Mouse (Mus musculus) urinary bladder, postnatal 25 days (tissue): ENCODE results near the gene Etv6.

Experiments used
- DNase-seq: peaks from one replicate; pipeline ENCODE4 v3.0.0; 2022; ENCODE audit warnings: low spot score

Etv6 gene

DNA sequence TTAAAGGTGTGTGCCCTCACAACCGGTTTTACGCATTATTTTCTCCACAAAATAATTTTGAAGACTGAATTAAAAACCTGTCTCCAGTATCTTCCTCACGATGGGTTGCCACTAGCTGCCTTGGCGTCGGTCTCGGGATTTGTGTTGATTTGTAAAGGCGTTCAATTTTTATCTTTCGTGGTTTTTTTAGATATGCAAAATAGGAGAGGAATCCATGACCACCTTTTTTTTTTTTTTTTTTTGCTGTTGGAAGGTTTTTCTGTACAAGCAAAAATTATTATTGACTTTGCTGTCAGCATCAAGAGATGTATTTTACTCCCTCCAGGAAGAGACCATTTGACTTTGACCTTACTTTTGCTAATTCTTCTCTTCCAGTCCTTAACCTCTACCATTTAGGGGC is 77.3 kb downstream of the Etv6 start:
- DNase-seq: no peak

DNA sequence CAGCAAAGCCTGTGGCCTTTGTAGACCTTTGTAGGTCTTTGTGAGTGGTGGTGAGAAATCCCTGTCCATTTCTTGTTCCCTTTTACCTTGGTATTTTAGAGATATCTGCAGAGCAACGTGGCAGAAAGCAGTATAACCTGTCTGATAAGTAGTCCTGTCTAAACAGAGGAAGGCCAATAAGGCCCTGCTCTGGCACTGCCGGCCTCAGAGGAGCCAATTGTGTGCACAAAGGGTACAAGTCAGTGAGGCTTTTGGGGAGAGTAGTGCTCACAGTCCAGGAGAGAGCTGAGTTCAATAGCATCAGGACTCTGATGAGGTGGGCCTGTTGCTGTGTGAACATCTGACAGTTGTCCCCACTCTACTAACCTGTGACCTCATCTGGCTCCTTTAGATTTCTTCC is 77.7 kb downstream of the Etv6 start:
- DNase-seq: no peak

DNA sequence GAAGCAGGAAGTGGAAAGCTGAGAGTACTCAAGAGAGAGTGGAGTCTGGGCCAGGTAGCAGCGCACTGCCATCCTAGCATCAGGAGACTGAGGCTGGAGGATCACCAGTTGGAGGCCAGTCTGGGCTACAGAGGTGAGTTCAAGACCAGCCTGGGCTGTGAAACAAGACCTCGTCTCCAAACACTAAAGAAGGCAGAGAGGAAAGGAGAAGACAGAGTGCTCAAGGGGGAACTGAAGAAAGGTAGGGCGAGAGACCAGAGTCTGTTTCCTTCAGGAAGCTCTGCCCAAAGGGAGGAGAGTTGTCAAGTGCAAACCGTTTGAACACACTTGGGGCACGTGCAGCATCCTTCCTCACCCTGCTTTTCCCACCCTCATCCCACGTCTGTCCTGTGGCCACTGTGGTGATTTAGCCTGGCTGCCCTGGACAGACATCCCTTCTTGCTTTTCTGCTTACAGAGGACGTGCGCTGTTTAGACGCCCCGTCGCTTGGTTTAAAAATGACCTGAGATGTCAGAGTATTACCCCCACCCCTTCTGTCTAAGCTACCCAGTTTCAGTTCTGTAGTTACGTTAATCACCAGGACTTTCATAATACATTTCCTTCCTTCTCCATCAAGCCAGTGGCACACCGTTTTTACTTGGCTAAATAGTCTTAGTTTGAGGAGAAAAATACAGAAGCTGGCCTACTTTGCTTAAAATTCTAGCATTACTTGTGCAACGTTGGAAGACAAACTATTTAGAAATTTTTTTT is 79.9 kb downstream of the Etv6 start:
- no peak for DNase-seq

- DNase-seq: no peak
These were observed 82.0 kb downstream of the Etv6 start for GRCm38 (mm10) chr6:134117380-134117938.

GRCm38 (mm10) chr6:134118506-134118905 is 83.0 kb downstream of the Etv6 start:
- no peak for DNase-seq

- DNase-seq: no peak
These were observed 83.6 kb downstream of the Etv6 start for GRCm38 (mm10) chr6:134119136-134119535.

- DNase-seq: no peak
These were observed 84.7 kb downstream of the Etv6 start for GRCm38 (mm10) chr6:134120227-134120626.

DNA sequence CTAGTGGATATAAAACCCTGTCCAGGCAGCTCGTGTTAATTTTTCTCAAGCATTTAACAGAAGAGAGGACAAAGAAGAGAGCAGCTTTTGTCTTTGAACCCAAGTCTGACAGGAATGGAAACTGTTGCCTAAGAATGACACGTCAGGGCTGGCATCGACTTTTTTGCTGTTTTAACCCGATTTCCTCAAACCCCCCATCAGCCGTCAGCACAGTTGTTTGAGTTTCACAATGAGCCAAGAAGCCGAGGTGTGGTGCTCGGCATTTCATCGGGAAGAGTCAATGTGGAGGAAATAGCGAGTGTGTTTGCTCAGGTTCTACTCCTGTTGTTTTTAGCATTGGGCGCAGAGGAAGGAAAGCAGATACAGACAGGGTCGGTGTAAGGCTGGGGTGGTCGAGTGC is 85.2 kb downstream of the Etv6 start:
- no peak for DNase-seq

DNA sequence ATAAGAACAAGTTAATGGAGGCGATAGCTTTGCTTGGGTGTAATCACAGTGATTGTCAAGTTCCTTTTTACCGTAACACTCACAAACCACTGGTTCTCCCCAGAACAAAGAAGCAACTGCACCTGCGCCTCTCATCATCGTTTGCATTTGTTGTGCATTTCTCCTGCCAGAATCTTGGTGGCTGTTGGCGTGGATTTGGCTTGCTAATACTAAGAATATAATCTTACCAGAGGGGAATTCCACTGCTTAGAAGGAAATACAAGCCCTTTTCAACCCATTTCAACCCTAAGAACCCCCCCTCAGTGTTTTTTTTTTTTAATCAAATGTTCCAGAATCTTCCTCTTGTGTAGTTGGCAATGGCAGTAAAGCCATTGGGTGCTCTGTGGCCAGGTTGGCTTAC is 87.4 kb downstream of the Etv6 start:
- no peak for DNase-seq

- no peak for DNase-seq
These were observed 88.0 kb downstream of the Etv6 start for GRCm38 (mm10) chr6:134123474-134123873.

DNA sequence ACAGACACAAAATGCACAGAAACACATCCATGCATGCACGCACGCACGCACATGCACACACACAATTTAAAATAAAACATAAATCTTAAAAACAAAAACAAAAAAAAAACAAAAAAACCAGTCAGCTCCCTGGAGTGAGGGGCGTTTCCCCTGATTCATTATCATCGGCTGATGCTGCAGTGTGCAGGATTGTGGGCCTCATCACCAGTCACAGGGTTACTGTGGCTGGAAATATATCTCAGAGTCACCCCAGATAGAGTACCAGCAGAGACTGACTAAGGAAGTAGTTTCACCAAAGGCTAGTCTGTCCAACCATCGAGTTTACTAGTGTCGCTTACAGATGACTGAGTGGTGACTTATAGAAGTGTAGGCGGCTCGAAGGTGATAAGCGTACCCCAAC is 88.8 kb downstream of the Etv6 start:
- DNase-seq: no peak

DNA sequence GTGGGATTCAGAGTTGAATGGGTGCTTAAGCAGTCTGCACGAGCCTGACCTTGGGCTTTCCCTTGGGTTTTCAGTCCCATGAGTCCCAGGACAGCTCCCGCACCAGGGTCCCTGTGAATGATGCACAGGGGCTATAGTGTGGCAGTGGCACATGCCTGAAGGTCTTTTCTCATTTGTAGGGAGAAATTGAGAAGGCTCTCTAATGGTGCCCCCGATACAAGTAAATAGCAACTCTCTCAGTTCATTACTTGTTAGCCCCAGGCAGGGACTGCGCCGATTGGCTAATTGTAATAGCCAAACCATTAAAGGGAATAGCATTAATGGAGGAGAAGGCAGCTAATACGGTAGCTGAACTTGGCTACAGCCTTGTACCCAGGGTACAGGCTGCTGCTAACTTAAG is 92.5 kb downstream of the Etv6 start:
- DNase-seq: no peak

- DNase-seq: no peak
These were observed 93.1 kb downstream of the Etv6 start for GRCm38 (mm10) chr6:134128594-134128993.

DNA sequence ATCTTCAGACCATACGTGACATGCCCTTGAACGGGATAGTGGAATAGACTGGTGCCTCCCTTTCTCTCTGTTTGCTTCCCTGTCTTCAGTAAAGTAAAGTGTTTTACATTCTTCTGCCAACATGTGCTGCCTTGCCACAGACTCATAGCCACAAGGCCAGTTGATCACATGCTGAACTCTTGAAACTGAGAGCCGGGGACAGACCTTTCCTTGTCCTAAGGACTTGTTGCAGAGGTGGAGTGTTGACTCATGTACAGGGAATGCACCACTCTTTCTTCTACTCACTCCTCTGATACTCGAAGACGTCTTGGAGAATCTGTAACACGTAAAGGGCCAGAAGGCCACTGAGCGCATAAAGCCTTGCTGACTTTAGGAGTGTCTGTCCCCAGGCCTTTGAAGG is 94.3 kb downstream of the Etv6 start:
- DNase-seq: no peak

DNA sequence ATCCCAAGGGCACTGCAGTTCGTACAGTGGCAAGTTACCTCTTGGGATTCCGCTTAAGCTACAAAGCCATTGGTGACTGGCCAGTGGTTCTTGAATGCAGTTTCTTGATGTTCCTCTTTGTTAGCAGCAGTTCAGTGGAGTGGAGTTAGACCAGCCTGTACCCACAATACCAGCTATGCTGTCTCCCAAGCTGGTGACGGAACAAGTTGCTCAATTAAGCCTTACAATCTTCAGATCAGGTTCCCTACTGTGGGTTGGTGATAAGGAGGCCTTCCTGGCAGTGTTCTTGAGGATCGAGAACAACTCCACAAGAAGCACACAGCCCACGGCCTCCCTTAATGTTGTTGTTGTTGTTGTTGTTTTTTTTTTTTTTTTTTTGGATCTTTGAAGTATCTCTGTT is 95.3 kb downstream of the Etv6 start:
- DNase-seq: no peak

DNA sequence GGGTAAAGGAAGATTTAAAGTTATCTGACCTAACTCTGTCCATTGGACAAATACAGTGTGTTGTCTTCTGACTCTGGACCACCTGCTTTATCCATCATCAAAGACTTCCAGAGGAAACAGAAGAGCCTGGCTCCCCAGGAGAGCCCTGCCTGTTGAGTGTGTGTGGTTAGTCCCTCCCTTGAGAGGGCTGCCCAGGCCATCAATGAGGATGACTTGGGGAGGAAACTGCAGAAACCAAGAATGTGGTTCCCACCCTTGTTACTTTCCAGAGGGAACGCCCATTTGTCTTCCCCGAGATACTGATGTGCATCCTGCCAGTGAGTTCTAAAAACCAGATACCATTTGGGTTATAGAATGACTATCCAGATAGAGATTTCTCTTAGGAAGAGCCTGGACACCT is 96.1 kb downstream of the Etv6 start:
- no peak for DNase-seq

DNA sequence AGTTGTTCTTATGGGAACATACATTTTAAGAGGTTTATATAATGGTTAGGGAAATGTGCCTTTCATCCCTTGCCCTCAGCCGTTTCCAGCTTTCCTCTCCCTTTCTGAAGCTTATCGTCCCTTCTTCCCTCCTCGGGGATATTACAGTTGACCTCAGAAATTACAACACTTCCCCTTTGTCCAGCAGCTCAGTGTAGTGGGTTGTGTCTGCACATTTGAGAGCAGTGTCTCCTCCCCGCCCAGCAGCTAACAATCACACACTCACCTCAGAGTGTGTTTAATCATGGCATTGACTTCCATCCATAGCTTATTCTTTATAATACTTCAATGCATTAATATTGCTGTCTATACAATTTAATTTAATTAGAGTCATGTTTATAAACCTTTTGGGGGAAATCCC is 98.3 kb downstream of the Etv6 start:
- no peak for DNase-seq

DNA sequence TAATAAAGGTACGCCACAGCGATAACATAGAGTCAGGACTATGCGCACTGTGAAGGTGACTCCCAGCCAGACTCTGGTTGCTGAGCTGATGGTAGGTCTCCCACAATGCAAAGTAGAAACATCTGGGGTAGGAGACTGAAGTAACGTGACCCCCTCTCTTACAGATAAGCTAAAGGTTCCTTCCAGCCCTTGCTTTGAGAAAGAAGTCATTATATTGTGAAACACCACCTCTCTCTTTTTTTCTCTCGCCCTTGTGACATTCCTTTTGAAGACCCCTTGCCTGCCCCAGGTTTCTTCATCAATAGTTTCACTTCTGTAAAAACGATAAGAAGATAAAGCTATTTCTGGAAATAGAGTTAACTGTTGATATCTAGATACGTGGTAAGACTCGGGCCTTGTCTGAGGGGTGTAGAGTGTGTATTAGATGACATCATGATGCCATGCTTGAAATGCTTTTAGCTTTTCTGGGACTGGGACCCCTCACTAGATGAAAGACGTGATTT is 99.4 kb downstream of the Etv6 start:
- no peak for DNase-seq

DNA sequence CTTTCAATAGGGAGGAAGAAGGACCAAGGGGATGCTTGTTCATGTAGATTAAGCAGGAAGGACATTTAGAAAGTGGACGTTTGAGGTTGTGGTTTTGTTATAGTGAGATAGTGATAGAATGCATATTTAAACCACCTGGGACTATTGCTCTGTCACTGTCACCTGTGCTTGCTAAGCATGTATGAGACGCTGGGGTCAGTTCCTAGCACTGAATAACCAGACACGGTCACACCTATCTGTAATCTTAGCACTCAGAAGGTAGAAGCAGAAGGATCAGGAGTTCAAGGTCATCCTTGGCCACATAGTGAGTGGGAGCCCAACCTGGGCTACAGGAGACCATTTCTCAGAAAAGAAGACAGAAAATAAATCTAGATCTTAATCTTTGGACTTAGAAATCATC is 100.8 kb downstream of the Etv6 start:
- no peak for DNase-seq

DNA sequence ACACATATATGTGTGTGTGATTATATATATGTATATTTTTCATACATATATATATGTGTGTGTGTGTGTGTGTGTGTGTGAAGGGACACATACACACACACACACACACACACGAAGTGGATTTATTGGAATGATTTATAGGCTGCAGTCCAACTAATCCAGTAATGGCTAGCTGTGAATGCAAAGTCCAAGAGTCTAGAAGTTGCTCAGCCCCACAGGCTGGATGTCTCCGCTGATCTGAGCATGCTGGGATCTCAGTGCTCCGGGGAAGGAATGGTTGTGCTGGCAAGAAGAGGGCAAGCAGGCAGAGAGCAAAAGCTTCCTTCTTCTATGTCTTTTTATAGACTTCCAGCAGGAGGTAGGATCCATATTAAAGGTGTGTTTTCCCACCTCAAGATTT is 103.9 kb downstream of the Etv6 start:
- DNase-seq: no peak

- DNase-seq: no peak
These were observed 105.5 kb downstream of the Etv6 start for GRCm38 (mm10) chr6:134140718-134141615.

DNA sequence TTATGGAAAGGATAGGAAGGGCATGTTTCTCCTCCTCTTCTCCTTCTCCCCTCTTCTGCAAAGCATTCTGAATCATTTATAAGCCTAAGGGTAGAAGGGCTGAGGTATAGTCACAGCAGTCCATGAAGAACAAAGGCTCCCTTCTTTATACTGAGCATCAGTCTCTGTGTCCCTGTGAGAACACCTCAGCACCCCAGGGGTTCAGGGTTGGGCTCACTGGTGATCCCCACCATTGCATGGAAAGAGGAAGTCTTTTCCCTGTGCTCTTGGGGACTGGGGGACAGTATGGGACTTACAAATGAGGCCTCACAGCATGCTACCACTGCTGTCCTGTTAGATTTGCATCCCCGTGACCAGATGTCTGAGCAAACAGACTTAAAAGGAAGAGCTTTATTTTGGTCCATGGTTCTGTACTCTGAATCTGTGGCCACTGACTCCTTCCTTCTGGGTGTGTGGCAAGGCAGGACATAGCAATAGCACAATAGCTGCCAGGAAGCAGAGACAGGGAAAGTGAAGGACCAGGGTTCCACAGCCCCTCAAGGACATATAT is 106.2 kb downstream of the Etv6 start:
- no peak for DNase-seq

- no peak for DNase-seq
These were observed 107.2 kb downstream of the Etv6 start for GRCm38 (mm10) chr6:134142700-134143099.
